Mouse (Mus musculus): Measurements from ENCODE around the gene Lgi4. TPM values are rescaled to one million over a fixed set of nuclear protein-coding genes. Genes with fewer than 3 reads are reported as not detected.

Lgi4 gene
- total RNA-seq, 2 experiments from 2014 or later: 7.9 to 9.6 TPM

DNA sequence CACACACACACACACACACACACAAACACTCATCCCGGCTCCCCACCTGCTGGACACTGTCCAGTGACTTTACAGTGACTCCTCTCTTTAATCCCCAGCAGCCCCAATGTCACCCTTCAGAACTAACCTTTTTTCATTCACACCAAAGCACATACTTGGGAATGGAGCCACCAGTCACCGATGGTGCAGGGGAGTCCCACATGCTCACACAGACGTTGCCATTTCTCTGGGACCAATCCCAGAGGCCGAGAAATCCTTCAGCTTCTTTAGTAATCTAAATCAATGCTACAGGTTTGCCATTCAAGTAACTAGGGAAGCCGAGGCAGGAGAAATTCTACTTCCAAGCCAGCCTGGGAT is 15.5 kb downstream of the Lgi4 start:
- DNase-seq (ENCODE audit: low spot score in 2 of 2): no peak

GRCm38 (mm10) chr7:31076492-31076891 is 17.4 kb downstream of the Lgi4 start, which contains the start of gene Fxyd3:
Gene Fxyd3 (minus strand): TSS chr7:31076704.
- DNase-seq (ENCODE audit: low spot score in 2 of 2): no peak

DNA sequence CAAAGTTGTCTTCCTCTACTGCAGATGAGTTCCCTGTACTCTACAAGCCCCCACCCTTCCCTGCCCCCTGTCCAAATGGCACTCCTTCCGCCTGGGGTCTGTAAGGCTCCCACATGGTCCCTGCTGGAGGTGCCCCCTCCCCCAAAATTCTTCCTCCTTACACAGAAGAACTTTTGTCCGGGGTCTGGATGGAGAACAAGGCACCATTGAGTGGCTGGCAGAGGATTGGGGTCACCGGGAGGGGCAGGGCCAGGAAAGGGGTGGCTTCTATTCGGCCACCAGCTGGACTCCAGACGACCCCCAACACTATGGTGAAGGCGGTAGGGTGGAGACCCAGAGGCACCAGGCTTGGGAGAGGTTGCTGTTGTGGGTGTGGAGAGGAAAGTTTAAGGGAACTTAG is 18.3 kb downstream of the Lgi4 start:
- no peak for DNase-seq (ENCODE audit: low spot score in 2 of 2)

DNA sequence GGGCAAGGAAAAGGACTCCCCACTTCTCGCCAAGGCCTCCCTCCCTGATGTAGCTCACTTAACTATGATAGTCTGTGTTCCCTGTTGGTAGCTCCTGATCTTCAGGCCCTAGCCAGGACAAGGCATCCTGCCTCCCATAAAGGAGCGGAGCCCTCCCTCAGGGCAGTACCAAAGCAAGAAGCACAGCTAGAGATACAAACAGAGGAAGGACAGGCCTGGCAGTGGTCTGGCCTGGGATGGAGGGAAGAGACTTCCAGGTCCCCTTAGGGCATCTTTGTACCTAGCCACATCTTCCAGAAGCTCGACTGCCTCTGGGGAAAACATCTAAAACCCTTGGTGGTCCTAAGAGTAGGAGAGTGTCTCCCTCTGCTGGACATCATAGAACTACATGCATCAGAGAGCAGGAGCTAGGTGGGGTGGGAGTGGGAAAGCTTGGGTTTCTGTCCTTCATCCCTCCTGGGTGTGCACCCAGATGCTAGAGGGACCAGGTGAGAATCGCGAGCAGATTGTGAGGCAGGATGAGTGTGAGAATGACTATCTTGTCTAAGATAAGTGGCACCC is 18.8 kb downstream of the Lgi4 start:
- DNase-seq (ENCODE audit: low spot score in 2 of 2): no peak

DNA sequence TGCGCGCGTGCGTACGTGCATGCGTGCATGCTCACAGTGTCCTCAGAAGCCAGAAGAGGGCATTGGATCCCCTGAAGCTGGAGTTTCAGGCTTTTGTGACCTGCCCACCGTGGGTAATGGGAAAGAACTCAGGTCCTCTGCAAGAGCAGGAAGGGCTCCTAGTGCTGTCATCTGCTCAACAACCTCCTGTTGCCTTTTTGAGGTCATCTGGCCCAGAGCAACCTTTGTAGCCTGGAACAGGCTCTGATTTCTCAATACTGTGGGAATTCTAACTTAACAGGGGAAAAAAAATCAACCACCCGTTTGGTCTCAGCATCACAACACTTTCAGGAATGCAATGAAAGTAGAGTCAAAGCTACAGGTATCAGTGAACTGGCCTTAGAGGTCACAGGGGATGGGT is 20.5 kb downstream of the Lgi4 start:
- DNase-seq (ENCODE audit: low spot score in 2 of 2): no peak

DNA sequence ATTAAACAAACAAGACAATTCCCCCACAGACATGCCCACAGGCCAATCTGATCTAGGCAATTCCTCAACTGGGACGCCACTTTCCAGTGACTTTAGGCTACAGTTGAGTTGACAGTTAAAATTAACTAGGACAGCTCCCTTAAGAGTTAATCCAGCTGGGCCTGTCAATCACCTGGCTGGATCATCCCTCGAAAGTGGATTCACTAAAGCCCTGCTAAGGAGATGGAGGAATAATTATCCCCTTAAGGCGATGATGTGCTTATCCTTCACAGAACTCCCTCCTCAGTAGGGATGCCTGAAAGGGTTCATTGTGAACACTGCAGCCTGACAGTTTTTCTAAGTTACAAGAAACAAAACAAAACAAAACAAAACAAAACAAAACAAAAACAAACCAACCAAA is 21.5 kb downstream of the Lgi4 start:
- no peak for DNase-seq (ENCODE audit: low spot score in 2 of 2)

- no peak for DNase-seq (ENCODE audit: low spot score in 2 of 2)
Observed at GRCm38 (mm10) chr7:31081106-31081505, 22.0 kb downstream of the Lgi4 start.

DNA sequence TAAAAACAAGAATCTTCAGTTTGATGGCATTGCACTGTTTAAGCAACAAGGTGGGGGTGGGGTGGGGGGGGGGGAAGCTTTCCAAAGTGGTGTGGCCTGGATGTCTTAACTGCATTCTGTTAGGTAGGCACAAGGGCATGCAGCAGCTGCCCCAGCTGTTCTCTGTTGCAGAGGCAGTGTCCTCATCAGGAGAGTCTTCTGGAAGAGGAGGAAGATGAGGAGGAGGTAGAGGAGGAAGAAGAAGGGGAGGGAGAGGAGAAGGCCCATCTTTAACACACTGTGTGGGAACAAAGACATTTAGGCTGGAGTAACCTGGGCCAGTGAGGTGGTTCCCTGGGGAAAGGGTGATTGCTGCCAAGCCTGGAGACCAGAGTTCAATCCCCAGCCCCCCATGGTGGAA is 23.0 kb downstream of the Lgi4 start:
- no peak for DNase-seq (ENCODE audit: low spot score in 2 of 2)

DNA sequence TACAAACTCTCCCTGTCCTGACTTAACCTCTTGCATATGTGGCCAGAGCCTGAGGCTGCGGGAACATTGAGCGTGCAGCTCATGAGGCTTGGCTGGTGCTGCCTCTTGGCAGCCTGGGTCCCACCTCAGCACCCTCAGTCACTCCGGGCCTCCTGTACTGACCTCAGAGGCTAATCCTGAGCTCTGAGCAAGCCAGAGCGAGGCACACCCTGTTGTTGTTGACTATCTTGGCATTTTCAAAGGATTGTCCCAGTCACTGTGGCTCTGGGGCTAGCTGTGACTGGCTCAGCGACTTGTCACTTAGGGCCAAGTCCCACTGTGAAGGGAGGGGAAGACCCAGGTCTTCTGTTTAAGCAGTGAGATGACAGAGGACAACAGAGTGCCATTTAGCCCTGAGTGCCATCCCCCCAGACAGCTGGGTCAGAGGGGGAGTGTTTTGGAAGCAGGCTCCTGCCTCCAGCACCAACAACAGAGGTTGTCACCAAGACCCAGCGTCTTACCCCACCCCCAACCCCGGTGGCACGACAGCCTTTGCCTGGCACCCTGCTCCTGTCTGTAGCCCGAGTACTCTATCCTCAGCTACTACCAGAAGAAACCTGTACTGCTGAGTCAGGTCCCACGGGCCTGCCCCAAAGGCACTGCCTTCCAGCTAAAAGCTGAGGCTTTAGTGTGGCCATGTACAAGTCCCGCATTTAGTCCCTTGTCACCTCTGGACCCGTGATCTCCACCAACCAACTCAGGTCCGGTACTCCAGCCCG is 23.9 kb downstream of the Lgi4 start:
- peak in 1 of 2 experiments; percentile 64 for DNase-seq (ENCODE audit: low spot score in 2 of 2)

- DNase-seq (ENCODE audit: low spot score in 2 of 2): no peak
Observed at GRCm38 (mm10) chr7:31084140-31084539, 25.0 kb downstream of the Lgi4 start.

DNA sequence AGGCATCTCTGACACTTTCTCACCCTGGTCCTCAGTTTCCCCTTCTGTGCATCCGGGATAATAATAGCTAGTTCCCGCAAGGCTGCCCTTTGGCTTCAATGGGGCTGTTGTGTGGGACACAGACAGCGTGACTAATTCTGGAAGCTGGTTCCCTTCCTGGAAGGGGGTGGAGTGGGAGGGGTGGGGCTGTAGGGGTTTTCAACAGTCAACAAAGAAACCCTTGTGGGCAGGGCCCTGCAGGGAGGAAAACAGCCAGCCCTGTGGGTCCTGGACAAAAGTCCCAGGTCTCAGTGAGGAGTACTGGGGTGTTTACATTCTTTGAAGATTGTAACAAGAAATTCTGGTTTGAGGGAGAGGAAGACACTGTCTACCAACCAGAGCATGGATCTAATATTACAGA is 26.0 kb downstream of the Lgi4 start:
- no peak for DNase-seq (ENCODE audit: low spot score in 2 of 2)

DNA sequence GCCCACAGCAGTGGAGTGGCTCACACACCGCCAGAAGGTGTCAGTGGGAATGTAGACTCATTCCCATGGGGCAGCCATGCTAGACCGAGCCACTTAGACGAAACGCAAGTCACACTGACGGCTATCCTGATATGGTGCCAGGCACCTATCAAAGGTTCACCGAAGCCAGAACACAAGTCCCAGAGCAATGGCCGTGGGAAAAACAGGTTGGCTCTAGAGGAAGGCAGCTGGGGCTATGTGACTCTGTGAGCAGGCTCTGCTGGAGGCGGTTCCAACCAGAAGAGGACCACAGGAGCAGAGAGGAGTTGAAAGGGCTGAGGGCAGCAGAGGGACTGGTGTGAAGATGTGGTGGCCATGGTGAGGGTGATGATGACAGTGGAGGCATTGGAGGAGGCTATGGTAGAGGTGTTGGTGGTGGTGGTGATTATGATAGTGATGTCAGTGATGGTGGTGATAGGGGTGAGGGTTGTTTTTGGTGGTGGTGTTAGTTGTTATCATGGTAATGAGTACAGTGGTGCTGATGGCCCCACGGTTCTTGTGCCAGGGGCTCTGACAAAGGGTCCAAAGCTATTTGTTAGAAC is 27.1 kb downstream of the Lgi4 start:
- DNase-seq (ENCODE audit: low spot score in 2 of 2): no peak

- no peak for DNase-seq (ENCODE audit: low spot score in 2 of 2)
Observed at GRCm38 (mm10) chr7:31087262-31087661, 28.1 kb downstream of the Lgi4 start.

DNA sequence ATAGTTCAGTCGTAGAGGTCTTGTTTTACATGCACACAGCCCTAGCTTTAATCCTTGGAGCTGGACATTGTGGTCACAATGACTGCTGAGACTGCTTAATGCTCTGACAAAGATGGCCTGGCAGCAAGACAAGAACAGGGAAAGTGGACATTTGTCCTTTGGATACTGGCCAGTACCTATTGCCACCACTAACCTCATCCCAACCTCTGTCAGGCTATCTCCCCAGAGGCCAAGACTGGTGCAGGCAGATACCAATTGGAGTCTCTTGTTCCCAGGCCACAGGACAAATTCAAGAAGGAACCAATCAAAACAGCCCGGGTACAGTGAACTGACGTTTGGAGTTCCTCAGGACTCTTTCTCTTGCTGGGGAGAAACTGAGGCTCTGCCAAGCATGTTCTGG is 29.1 kb downstream of the Lgi4 start:
- no peak for DNase-seq (ENCODE audit: low spot score in 2 of 2)

DNA sequence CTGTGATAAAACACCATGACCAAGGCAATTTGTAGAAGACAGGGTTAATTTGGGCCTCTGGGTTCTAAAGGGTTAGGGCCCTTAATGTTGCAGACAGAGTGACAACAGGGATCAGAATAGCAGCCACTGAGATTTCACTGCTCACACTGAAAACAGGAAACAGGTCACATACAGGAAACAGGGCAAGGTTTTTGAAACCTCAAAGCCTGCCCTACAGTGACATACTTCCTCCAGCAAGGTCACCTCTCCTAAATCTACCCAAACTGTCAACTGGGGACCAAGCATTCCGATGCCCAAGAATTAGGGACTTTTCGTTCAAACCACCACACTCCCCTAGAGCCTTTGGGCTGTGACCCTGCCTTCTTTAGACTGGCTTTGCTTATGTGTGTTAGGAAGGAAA is 30.6 kb downstream of the Lgi4 start:
- DNase-seq (ENCODE audit: low spot score in 2 of 2): no peak

DNA sequence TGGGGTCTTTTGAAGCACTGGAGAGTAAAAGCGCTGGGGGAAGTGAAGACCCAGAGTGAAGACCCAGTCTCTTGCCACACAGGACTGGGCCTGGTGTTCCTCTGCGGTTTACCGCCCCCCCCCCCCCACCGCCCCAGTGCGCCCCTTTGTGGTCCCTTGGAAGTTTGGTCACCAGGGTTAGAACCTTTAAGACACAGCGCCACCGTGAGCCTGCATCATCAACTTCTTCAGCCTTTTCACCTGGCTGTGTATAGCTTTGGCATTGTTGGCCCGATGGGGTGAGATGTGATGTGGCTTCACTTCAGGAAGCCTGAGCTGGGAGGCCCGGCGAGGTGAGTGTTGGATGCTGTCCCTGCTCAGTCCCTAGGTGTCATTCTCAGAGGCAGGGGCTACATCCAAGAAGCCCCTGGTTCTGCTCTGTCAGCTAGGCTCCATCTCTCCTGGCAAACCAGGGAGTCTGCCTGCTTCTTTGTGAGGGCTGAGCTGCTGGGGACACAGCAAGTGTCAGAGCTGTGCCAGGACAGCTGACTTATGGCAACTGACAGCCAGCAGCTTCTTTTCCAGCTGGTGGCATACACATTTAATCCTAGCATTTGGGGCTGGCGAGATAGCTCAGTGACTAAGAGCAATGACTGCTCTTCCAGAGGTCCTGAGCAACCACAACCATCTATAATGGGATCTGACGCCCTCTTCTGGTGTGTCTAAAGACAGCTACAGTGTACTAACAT is 35.8 kb downstream of the Lgi4 start:
- DNase-seq (ENCODE audit: low spot score in 2 of 2): no peak

GRCm38 (mm10) chr7:31096892-31097564 is 37.9 kb downstream of the Lgi4 start:
- DNase-seq (ENCODE audit: low spot score in 2 of 2): no peak

DNA sequence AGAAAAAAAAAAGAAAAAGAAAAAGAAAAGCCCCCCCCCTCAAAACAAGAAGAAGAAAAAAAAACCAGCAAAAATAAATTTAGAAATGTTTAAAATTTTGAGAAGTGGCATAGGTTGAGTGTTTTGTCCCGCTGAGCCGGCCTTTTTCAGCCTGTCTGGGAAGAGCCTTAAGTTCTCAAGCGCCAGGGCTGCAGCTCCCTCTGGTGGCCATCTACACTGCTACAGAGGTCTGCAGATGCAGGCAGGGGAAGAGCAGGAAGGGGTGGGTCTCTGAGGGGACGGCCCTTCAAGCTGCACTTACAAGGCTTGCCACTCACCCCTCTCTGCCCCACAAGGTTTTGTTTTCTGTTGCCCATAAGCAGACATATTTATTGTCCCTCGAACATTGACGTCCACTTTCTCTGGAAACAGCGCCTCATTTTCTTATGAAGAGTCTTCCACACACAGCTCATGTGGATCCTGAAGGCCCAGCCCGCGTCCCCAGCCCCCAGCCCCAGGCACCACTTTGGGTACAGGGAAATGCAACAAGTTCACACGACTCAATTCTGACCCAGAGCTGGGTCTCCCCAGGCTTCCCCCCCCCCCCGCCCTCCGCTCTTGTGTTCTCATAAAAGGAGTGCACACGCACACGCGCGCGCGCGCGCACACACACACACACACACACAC is 38.6 kb downstream of the Lgi4 start:
- DNase-seq (ENCODE audit: low spot score in 2 of 2): peak; percentile 82 to 92

DNA sequence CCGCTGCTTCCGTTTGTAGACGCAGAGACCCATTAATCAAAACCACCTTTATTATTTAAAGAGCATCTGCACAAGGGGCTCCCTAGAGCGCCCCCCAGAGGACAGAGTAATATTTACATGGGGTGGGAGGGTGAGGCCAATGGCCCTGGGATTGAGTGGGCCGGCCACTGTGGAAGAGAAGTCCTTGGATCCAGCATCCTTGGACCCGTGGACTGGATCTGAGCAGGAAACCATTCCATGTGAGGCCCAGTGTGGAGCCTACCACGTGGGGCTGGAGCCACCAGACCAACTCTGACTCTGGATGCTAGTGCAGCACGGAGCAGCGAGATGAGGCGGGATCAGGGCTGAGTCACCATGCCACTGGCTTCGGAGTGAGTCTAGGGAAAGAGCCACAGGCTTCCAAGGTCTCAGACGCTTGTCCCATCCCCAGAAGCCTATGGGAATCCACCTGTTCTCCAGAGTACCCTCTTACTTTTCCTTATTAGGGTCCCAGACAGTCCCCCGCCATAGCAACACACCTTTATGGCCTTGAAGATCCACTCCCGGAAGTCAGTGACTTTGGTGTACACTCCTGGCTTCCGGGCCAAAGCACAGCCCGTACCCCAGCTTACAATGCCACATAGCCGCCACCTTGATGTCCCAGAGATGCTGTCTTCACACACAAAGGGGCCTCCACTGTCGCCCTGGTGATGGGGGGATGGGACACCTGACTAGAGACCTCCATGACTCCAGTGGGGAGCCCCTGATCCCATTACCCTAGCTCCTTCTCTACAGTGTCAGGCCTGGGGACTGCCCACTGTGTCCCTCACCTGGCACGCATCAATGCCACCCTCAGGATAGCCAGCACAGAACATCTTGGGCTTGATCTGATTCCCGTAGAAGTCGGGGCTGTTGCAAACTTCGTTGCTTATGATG is 39.8 kb downstream of the Lgi4 start:
- DNase-seq (ENCODE audit: low spot score in 2 of 2): no peak

DNA sequence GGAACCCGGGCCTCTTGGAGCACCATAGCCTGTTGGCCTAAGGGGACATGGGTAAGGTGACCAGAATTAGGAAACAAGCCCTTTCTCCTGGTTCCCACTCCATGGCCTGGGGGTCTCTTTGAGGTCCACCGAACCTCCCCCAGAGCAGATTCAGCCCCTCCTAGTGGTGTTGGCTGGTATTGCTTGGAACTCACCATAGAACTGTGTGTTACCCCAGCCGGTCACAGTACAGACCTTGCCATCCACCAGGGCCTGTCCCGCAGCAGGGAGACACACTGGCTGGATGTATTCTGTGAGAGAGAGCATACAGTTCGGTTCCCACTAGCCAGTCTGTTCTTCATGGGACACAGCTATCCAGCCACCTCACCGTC is 40.5 kb downstream of the Lgi4 start:
- no peak for DNase-seq (ENCODE audit: low spot score in 2 of 2)
